In the genomic region with DNA sequence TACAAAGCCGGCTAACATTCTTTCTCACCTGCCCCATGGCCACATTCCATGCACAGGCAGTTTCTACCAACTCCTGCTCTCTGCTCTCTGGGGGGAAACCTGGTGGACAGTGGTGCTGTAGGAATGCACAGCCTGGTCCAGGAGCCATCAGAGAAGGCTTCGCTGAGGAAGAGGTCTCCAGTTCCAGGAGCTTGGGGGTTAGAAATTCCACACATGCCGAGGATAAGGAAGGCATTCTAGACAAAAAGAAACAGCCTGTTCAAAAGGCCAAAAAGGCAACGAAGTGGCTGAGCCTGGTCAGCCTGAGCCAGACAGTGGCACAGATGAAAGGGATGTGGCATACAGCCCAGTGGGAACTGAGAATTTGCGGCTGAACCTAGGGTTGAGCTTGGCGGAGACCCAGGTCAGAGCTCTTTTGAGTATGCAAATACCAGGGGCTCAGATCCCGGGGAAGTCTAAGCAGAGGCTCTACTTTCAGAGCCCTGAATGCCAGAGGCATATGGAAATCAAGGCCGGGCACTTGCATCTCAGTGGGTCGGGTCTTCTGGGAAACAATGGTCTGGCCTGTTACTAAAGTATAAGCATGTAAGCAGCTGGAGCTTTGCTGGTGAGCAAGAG, we compare ENCODE assay signal across 8 mouse cellular contexts. TPM values are rescaled to one million over a fixed set of nuclear protein-coding genes. Genes with fewer than 3 reads are reported as not detected.
A peak's percentile ranks its signal among the peaks of the same experiment; 100 is the strongest.
DNase-seq lines count a peak whose midpoint lies in the region; ATAC-seq and TF ChIP-seq lines count a peak whose summit lies in the region.

No protein-coding gene starts in this region.

- no peaks in the 10 kb centered on the region for H3K27me3 ChIP-seq in Patski
- no peaks in the 10 kb centered on the region for H3K27me3 ChIP-seq in embryonic facial prominence, embryonic 12.5 days
- no peaks in the 10 kb centered on the region for H3K27me3 ChIP-seq in hindbrain, postnatal 0 days (ENCODE audit: insufficient read depth, low read length)
- H3K27me3 ChIP-seq in neural tube, embryonic 15.5 days (replicated peaks): no peaks in the 10 kb centered on the region

- no peak overlapping the region for H3K9ac ChIP-seq in embryonic facial prominence, embryonic 12.5 days
- H3K9ac ChIP-seq in hindbrain, postnatal 0 days (replicated peaks; ENCODE audit: low read length): no peak overlapping the region
- no peak overlapping the region for H3K9ac ChIP-seq in neural tube, embryonic 15.5 days (replicated peaks)

- 0 out of 2 replicates have a peak overlapping the region, but pooled peaks have one; percentile 12 for H3K27ac ChIP-seq in embryonic facial prominence, embryonic 12.5 days
- H3K27ac ChIP-seq in hindbrain, postnatal 0 days: no peak overlapping the region; the same call in 1 of the 2 replicates
- no peak overlapping the region for H3K27ac ChIP-seq in neural tube, embryonic 15.5 days (replicated peaks)

- H3K36me3 ChIP-seq in embryonic facial prominence, embryonic 12.5 days: no peaks in the 10 kb centered on the region
- H3K36me3 ChIP-seq in hindbrain, postnatal 0 days (ENCODE audit: insufficient read depth, low read length): no peaks in the 10 kb centered on the region
- H3K36me3 ChIP-seq in neural tube, embryonic 15.5 days: no peaks in the 10 kb centered on the region

- CTCF ChIA-PET in Patski (lab: Charles Lee): interaction anchor here (1.0 to 5.4 kb wide), 5 partner anchors 7 to 124 kb away, joined by 3 to 70 read pairs (median 3); no protein-coding TSS in a partner anchor

- in situ Hi-C loops in Patski (cut with MboI; ENCODE audit: low pct_unique_long_range_greater_than_20kb): loop anchor here (5.0 to 10.0 kb wide), 3 partner anchors 55 to 445 kb away; no protein-coding TSS in a partner anchor

- H3K4me3 ChIP-seq in embryonic facial prominence, embryonic 12.5 days: no peak overlapping the region
- H3K4me3 ChIP-seq in hindbrain, postnatal 0 days (ENCODE audit: low read length): no peak overlapping the region
- H3K4me3 ChIP-seq in neural tube, embryonic 15.5 days (replicated peaks): no peak overlapping the region

- peak; percentile 85 for ATAC-seq in Patski
- ATAC-seq in embryonic facial prominence, embryonic 12.5 days (ENCODE audit: insufficient number of reproducible peaks, insufficient read depth, low FRiP score, low TSS enrichment): no peak
- ATAC-seq in hindbrain, postnatal 0 days: peak; percentile 68
- ATAC-seq in neural tube, embryonic 15.5 days (ENCODE audit: low FRiP score): peak; percentile 41; the same call in 1 of the 2 replicates
- ATAC-seq in CD4-positive, CD25-positive, alpha-beta regulatory T cell, adult 4 months: no peak

- POLR2A ChIA-PET in Patski (lab: Charles Lee): interaction anchor here (0.6 to 0.7 kb wide), 2 partner anchors 33 to 201 kb away, joined by 3 read pairs; no protein-coding TSS in a partner anchor

- peak; percentile 54 for DNase-seq in layer of hippocampus, adult 11-12 months (ENCODE audit: low spot score)
- DNase-seq in layer of hippocampus, adult 18-20 months (ENCODE audit: low spot score in 2 of 2): no peak
- peak; percentile 97 for DNase-seq in Patski (ENCODE audit: low read depth, low spot score)
- peak; percentile 83 for DNase-seq in hindbrain, postnatal 0 days (ENCODE audit: low spot score)
- no peak for DNase-seq in layer of hippocampus, adult 9-10 months (ENCODE audit: low spot score)

- no peak for TF ChIP-seq CTCF in Patski (IDR thresholded peaks at IDR 0.05)
- no peak for TF ChIP-seq CTCF in hindbrain, postnatal 0 days (IDR thresholded peaks at IDR 0.05; ENCODE audit: low read depth)

- H3K4me2 ChIP-seq in embryonic facial prominence, embryonic 12.5 days (replicated peaks): no peak overlapping the region
- H3K4me2 ChIP-seq in hindbrain, postnatal 0 days (ENCODE audit: low read depth, low read length): no peak overlapping the region
- no peak overlapping the region for H3K4me2 ChIP-seq in neural tube, embryonic 15.5 days

- WGBS in embryonic facial prominence, embryonic 12.5 days: 8% methylated on average over 9 of the region's 9 CpGs
- WGBS in hindbrain, postnatal 0 days: 11% methylated on average over 9 of the region's 9 CpGs
- WGBS in neural tube, embryonic 15.5 days: 15% methylated on average over 9 of the region's 9 CpGs

- no peaks in the 10 kb centered on the region for H3K4me1 ChIP-seq in embryonic facial prominence, embryonic 12.5 days
- H3K4me1 ChIP-seq in hindbrain, postnatal 0 days (ENCODE audit: insufficient read depth, low read length): no peaks in the 10 kb centered on the region; the same call in 1 of the 2 replicates
- peaks cover 14% of the 10 kb centered on the region; the same call in 1 of the 2 replicates for H3K4me1 ChIP-seq in neural tube, embryonic 15.5 days

- H3K9me3 ChIP-seq in embryonic facial prominence, embryonic 12.5 days: no peaks in the 10 kb centered on the region
- H3K9me3 ChIP-seq in hindbrain, postnatal 0 days (ENCODE audit: low read length): no peaks in the 10 kb centered on the region
- no peaks in the 10 kb centered on the region for H3K9me3 ChIP-seq in neural tube, embryonic 15.5 days (replicated peaks)

RNA-seq across cellular contexts. Expression of gene Tm9sf4, which starts 21.0 kb away (rescaled TPM):
- total RNA-seq in layer of hippocampus, adult 18-20 months (2021): 10 to 100 TPM; 83.4 to 93.9 TPM
- polyA plus RNA-seq in Patski (2021): 95.3 TPM
- 82.9 and 88.1 TPM in 2 replicates for polyA plus RNA-seq in embryonic facial prominence, embryonic 12.5 days (2016; fragmentation: Nextera tagmentation; extraction: Ambion mirVana)
- 61.4 and 70.4 TPM in 2 replicates for total RNA-seq in hindbrain, postnatal 0 days (2014; rRNA removed)
- polyA plus RNA-seq in hindbrain, postnatal 0 days (2015; fragmentation: Nextera tagmentation; extraction: Ambion mirVana): 73.0 and 80.0 TPM in 2 replicates
- 83.0 and 83.7 TPM in 2 replicates for polyA plus RNA-seq in neural tube, embryonic 15.5 days (2015; fragmentation: Nextera tagmentation; extraction: Ambion mirVana)
- 10 to 100 TPM; 41.1 to 62.2 TPM for polyA plus RNA-seq in CD4-positive, CD25-positive, alpha-beta regulatory T cell, adult 4 months (2017; shearing (Covaris generic))

RNA-seq across cellular contexts. Expression of gene Hck, which starts 31.8 kb away (rescaled TPM):
- 1 to 10 TPM; 1.5 to 2.0 TPM for total RNA-seq in layer of hippocampus, adult 18-20 months (2021)
- 1.3 TPM for polyA plus RNA-seq in Patski (2021)
- polyA plus RNA-seq in embryonic facial prominence, embryonic 12.5 days (2016; fragmentation: Nextera tagmentation; extraction: Ambion mirVana): 4.0 and 4.2 TPM in 2 replicates
- total RNA-seq in hindbrain, postnatal 0 days (2014; rRNA removed): 12.2 and 17.0 TPM in 2 replicates
- polyA plus RNA-seq in hindbrain, postnatal 0 days (2015; fragmentation: Nextera tagmentation; extraction: Ambion mirVana): 8.6 and 8.7 TPM in 2 replicates
- 3.2 and 4.0 TPM in 2 replicates for polyA plus RNA-seq in neural tube, embryonic 15.5 days (2015; fragmentation: Nextera tagmentation; extraction: Ambion mirVana)
- polyA plus RNA-seq in CD4-positive, CD25-positive, alpha-beta regulatory T cell, adult 4 months (2017; shearing (Covaris generic)): under 1 TPM; 0.61 to 0.67 TPM

Comparison
In these comparisons a context has a peak if more than half of its experiments do, and no peak if none do; other contexts are left out.
1. DNase-seq: peak in layer of hippocampus, adult 11-12 months (single experiment), Patski (single experiment) and hindbrain, postnatal 0 days (single experiment); none in layer of hippocampus, adult 18-20 months (0 of 2) and layer of hippocampus, adult 9-10 months (single experiment).
2. ATAC-seq: peak in Patski (single experiment), hindbrain, postnatal 0 days (single experiment) and neural tube, embryonic 15.5 days (single experiment); none in embryonic facial prominence, embryonic 12.5 days (single experiment) and CD4-positive, CD25-positive, alpha-beta regulatory T cell, adult 4 months (single experiment).